ENCODE assay signal across 27 mouse cellular contexts in genomic region chr16:22899866-22900570, GRCm38 (mm10). TPM values are rescaled to one million over a fixed set of nuclear protein-coding genes. Genes with fewer than 3 reads are reported as not detected.
"Had no signal": no experiment of that assay in that cellular context is flagged by ENCODE, and none has a peak within 500 bp of the region (broad histone marks: within the 10 kb centered on the region; RNA-seq: fewer than 3 reads in every experiment).

No protein-coding gene starts in this region.

- ATAC-seq: midbrain, embryonic 16.5 days had no signal

- H3K4me2 ChIP-seq: lung, embryonic 14.5 days; midbrain, embryonic 12.5 days; neural tube, embryonic 13.5 days; neural tube, embryonic 15.5 days had no signal

- H3K27ac ChIP-seq: midbrain, embryonic 10.5 days; midbrain, embryonic 12.5 days; neural tube, embryonic 13.5 days; neural tube, embryonic 15.5 days had no signal

- H3K36me3 ChIP-seq: midbrain, embryonic 10.5 days; midbrain, embryonic 12.5 days; neural tube, embryonic 13.5 days; neural tube, embryonic 15.5 days had no signal

- H3K9ac ChIP-seq: lung, embryonic 14.5 days; midbrain, embryonic 12.5 days; neural tube, embryonic 13.5 days; neural tube, embryonic 15.5 days had no signal

- H3K4me3 ChIP-seq: midbrain, embryonic 10.5 days; midbrain, embryonic 12.5 days; myocyte; neural tube, embryonic 13.5 days; neural tube, embryonic 15.5 days had no signal

- H3K27me3 ChIP-seq: midbrain, embryonic 12.5 days; neural tube, embryonic 13.5 days; neural tube, embryonic 15.5 days had no signal

- H3K9me3 ChIP-seq: midbrain, embryonic 10.5 days; midbrain, embryonic 12.5 days; neural tube, embryonic 13.5 days; neural tube, embryonic 15.5 days had no signal

- DNase-seq: lung, adult 18-20 months; lung, embryonic 14.5 days; lung, postnatal 10 days; lung, postnatal 4 days; midbrain, embryonic 14.5 days; retina, postnatal 1 day; right cerebral cortex, adult 18-20 months; right cerebral cortex, postnatal 25 days; right cerebral cortex, postnatal 4 days; spleen, adult 18-20 months; thymus, adult 2 months; thymus, postnatal 25 days; thymus, postnatal 4 days had no signal

- H3K4me1 ChIP-seq: midbrain, embryonic 10.5 days; midbrain, embryonic 12.5 days; neural tube, embryonic 13.5 days; neural tube, embryonic 15.5 days had no signal

RNA-seq across cellular contexts. Expression of gene Ahsg, which starts 8.9 kb away (rescaled TPM):
- total RNA-seq: megakaryocyte, adult 5-6 weeks; megakaryocyte-erythroid progenitor cell, adult 5-6 weeks had no signal
- polyA plus RNA-seq: midbrain, embryonic 10.5 days; midbrain, embryonic 12.5 days; midbrain, embryonic 14.5 days; midbrain, embryonic 16.5 days; myocyte; neural tube, embryonic 11.5 days; small intestine, adult 2 months had no signal

RNA-seq across cellular contexts. Expression of gene Fetub, which starts 18.1 kb away (rescaled TPM):
- total RNA-seq: megakaryocyte, adult 5-6 weeks; megakaryocyte-erythroid progenitor cell, adult 5-6 weeks had no signal
- polyA plus RNA-seq: lung, embryonic 14.5 days; lung, embryonic 16.5 days; midbrain, embryonic 10.5 days; midbrain, embryonic 12.5 days; midbrain, embryonic 14.5 days; midbrain, embryonic 16.5 days; neural tube, embryonic 11.5 days; neural tube, embryonic 13.5 days; neural tube, embryonic 15.5 days; small intestine, adult 2 months had no signal

RNA-seq across cellular contexts. Expression of gene Hrg, which starts 50.9 kb away (rescaled TPM):
- total RNA-seq: megakaryocyte, adult 5-6 weeks; megakaryocyte-erythroid progenitor cell, adult 5-6 weeks had no signal
- polyA plus RNA-seq: lung, embryonic 14.5 days; lung, embryonic 16.5 days; myocyte; small intestine, adult 2 months; stomach, embryonic 14.5 days; stomach, embryonic 16.5 days; thymus, adult 2 months; urinary bladder, adult 2 months had no signal
